Mouse (Mus musculus) frontal cortex, postnatal 25 days (tissue): Measurements from ENCODE around the gene Klhl33.
"Not testable (repeated sequence)": the region's sequence is repeated elsewhere in the genome, so short reads cannot be mapped to it uniquely, and the experiment has no call there.

ENCODE experiments used
- DNase-seq, 2 experiments: peaks; one replicate each; pipeline ENCODE4 v3.0.0; 2022; ENCODE audit warnings: low spot score in 2 of 2

Klhl33 gene

GRCm38 (mm10) chr14:50897374-50897765 lies at the start of gene Klhl33:
TSS of gene Klhl33 (minus strand) at chr14:50897507.
- DNase-seq, result no peak

GRCm38 (mm10) chr14:50945526-50945925 lies 48.2 kb upstream of the Klhl33 start:
- DNase-seq, result not testable (repeated sequence)

DNA sequence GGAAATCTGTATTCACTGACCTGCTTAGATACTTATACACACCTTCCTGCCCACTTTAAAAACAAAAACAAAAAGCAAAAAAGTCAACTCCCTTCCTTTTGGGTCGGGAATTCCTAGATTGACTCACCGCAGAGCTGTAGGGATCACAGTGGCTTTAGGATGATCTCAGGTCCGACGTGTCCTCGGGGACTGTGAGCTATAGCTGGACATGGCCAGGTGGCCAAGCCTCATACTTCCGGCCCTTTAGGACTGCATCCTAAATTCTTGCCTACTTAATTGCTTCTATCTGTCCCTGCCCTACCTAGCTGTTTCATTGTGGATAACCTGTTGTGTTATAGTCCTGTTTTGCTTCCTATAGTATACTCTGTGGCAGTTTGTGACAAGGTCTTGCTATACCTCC lies 47.8 kb upstream of the Klhl33 start:
- DNase-seq, result not testable (repeated sequence)

- not testable (repeated sequence) for DNase-seq
Observed at GRCm38 (mm10) chr14:50944668-50945033, 47.3 kb upstream of the Klhl33 start.

DNA sequence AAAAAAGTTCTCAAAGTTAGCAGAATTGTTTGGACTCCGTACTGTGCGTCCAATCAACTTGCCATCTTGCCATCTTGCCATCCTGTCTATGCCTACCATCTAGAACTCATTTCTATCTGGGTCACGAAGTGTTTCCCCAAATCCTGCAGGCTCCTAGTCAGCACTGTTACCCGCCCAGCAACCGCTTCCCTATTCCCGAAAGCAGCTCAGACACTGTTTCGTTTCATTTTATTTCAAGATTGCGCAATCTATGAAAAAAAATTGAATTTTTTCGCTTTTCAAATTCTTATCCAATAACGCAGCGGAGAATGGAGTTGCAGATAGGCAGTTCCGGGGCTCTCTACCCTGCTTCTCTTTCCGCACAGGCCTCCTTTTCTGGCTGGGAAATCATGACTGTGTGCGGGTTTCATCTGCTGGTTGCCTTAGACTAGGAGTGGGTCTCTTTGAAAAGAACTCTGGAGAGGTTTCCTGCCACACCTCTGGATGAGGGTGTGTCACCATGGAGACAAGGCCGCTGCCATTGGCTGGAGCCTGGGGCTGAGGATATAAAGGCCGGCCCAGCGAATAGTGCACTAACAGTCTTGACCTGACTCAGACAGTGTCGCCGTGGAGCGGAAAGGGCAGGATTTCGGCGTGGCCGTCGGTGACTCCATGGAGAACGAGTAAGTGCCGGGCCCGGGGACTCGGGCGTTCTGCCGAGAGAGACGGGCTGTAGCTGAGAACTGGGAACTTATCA lies 46.8 kb upstream of the Klhl33 start, which contains the start of gene Gm49342:
TSS of gene Gm49342 (plus strand) at position 586 of the 736 bp plus-strand sequence.
- peak; percentile 83 to 88 for DNase-seq

- no peak for DNase-seq
Observed at GRCm38 (mm10) chr14:50938940-50939339, 41.6 kb upstream of the Klhl33 start.

- DNase-seq, result no peak
Observed at GRCm38 (mm10) chr14:50938119-50938908, 41.0 kb upstream of the Klhl33 start.

DNA sequence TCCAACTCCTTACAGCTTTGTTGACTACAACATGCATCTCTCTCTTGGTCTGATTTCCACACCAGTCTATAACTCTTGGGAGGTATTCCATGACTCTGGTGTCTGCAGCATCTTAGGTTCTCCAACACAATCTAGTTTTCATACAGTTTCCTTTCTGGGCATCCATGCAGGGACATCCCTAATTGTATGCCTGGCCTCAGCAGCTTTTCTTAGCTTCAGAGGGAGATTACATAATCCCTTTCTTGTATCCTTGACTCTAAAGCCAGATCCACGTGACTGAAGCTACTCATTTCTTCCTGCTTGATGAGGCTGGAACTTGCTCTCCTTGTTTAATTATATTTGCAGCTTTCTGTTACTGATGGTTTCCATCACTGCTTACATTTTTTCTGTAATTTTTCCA lies 39.3 kb upstream of the Klhl33 start:
- no peak for DNase-seq

DNA sequence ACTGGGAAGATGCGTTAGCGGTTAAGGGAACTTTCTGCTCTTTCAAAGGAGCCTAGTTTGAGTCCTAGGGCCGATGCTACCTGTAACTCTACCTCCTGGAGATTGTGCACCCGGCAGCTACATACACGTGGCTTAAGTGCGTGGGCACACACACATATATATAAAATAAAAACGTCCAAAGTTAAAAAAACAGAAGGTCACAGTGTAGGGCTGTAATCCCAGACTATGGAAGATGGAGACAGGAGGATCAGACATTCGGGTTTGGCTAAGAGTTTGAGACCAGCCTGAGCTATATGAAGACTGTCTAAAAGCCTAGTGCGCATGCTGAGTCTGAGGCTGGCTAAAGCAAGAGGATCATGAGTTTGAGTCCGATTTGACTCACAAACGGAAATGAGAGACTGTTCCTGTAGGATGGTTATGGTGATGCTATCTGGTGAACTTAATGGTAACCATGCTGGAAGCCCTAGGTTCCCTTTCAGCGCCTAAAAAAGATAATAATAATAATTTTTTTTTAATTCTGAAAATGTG lies 34.2 kb upstream of the Klhl33 start:
- DNase-seq, result no peak

GRCm38 (mm10) chr14:50930754-50931492 lies 33.6 kb upstream of the Klhl33 start, which contains the start of the genes Pip4p1 and Pnp:
TSS of gene Pip4p1 (minus strand) at chr14:50930856.
TSS of gene Pnp (plus strand) at chr14:50931082.
- peak; percentile 95 to 97 for DNase-seq

GRCm38 (mm10) chr14:50930377-50930753 lies 33.1 kb upstream of the Klhl33 start:
- peak in 1 of 2 experiments; percentile 31 for DNase-seq

GRCm38 (mm10) chr14:50929951-50930350 lies 32.6 kb upstream of the Klhl33 start:
- no peak for DNase-seq

GRCm38 (mm10) chr14:50927366-50927765 lies 30.1 kb upstream of the Klhl33 start:
- DNase-seq, result no peak

- no peak for DNase-seq
Observed at GRCm38 (mm10) chr14:50925111-50925920, 28.0 kb upstream of the Klhl33 start.

DNA sequence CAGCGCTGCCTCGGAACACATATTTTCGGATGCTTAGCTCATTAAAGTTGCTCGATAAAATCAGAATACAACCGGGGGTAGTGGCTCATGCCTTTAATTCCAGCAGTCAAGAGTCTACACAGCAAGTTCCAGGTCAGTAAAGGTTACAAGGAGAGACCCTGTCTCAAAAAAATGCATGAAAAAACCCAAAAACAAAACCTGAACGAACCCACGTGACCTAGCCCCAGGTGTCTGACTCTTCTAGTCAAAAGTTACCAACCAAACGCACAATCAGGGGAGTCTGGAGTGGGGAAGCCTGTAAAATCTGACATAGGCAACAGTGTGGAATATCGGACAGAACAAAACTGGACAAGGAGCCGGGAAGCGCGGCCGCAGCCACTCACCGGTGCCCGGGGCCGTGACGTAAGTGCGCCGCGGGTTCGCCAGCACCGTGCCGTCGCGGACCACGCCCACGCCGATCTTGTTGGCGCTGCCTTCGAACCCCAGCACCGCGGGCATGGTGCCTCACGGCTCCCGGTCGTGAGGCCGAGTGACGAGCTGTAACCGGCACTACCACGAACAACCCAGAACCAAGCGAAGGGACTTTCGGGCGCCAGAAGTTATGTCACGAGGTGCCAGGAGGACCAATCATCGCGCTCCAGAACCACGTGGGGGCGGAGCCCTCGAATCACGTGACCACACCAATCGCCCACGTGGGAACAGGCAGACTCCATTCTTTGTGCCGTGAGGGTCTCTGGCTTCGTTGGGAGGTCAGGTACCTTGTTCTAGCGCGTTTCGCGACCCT lies 27.2 kb upstream of the Klhl33 start, which contains the start of the genes Osgep and Apex1:
TSS of gene Osgep (minus strand) at position 613 of the 784 bp plus-strand sequence.
TSS of gene Apex1 (plus strand) at position 688 of the 784 bp plus-strand sequence.
- DNase-seq, result peak; percentile 98

DNA sequence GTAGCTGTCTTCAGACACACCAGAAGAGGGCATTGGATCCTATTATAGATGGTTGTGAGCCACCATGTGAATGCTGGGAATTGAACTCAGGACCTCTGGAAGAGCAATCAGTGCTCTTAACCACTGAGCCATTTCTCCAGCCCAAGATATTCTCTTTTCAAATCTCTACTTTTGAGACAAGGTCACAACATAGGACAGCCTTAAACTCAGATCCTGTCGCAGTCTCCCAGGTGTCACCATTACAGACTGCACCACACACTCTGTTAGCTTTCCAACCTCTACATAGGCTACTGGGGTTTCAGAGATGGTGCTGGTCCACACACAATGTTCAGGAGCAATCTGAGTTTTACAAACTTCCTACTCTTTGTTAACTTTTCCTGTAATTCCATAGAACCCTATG lies 26.1 kb upstream of the Klhl33 start:
- not testable (repeated sequence) for DNase-seq

DNA sequence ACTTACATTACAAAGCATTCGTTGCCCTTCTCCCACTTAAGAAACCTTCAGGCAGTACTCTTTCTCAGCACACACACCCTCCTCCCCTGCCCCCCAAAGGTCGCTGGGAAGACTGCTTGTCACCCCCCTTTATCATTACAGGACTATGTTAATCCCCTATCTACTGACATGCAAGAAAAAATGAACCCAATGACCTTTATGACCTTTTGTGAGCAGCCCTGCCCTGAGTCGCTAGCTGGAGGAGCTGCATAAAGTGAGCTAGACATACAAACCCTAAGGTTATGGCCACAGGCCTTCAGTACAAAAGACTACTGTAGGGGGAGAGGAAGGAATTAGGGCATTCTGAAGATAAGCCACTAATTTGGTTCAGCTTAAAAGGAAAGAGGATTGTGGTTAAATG lies 14.0 kb upstream of the Klhl33 start:
- DNase-seq, result no peak

- DNase-seq, result no peak
Observed at GRCm38 (mm10) chr14:50908126-50908525, 10.8 kb upstream of the Klhl33 start.

- DNase-seq, result not testable (repeated sequence)
Observed at GRCm38 (mm10) chr14:50905327-50905726, 8.0 kb upstream of the Klhl33 start.

DNA sequence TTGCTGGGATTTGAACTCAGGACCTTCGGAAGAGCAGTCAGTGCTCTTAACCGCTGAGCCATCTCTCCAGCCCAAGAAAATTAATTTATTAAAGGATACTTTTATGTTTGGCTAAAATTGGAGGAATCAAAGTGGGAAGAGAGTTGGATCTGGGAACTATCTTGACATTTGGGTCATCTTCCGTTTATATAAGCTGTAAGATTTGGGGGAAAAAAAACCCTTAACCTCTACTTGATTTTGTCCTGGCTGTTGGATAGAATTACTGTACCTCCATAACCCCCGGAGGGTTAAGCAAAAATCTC lies 7.5 kb upstream of the Klhl33 start:
- no peak for DNase-seq
